Mouse (Mus musculus) forebrain, embryonic 11.5 days (tissue): ENCODE measurements around the gene Wdr48. TPM values are rescaled to one million over a fixed set of nuclear protein-coding genes. Genes with fewer than 3 reads are reported as not detected.

Experiments used
- ATAC-seq: fragments of 200-750 bp; cut with Nextera tagmentation; replicated peaks from 2 replicates; pipeline ENCODE4 v1.8.0; 2017; ENCODE audit warnings: moderate TSS enrichment; ENCODE audit not compliant: low FRiP score
- DNase-seq: peaks from one replicate; pipeline ENCODE4 v3.0.0-alpha.2; 2017; ENCODE audit warnings: low spot score
- H3K27ac ChIP-seq: fragments of 300-500 bp; sonication (generic); 2 replicates; pipeline ENCODE4 v1.5.1; 2014; ENCODE audit warnings: low read depth, low read length
- H3K27me3 ChIP-seq: fragments of 300-500 bp; sonication (generic); 2 replicates; pipeline ENCODE4 v1.6.1; 2014; ENCODE audit warnings: mild to moderate bottlenecking, low read length, mixed read lengths; ENCODE audit not compliant: control insufficient read depth, insufficient read depth
- H3K36me3 ChIP-seq: fragments of 300-500 bp; sonication (generic); 2 replicates; pipeline ENCODE4 v1.6.1; 2014; ENCODE audit warnings: mild to moderate bottlenecking, low read length, moderate library complexity, mixed read lengths; ENCODE audit not compliant: control insufficient read depth, insufficient read depth
- H3K4me1 ChIP-seq: fragments of 300-500 bp; sonication (generic); replicated peaks from 2 replicates; pipeline ENCODE4 v1.6.1; 2014; ENCODE audit warnings: low read length, mixed read lengths; ENCODE audit not compliant: control insufficient read depth, insufficient read depth
- H3K4me2 ChIP-seq: fragments of 300-500 bp; sonication (generic); 2 replicates; pipeline ENCODE4 v1.6.1; 2014; ENCODE audit warnings: low read depth, mild to moderate bottlenecking, low read length, moderate library complexity, mixed read lengths; ENCODE audit not compliant: severe bottlenecking
- H3K4me3 ChIP-seq: fragments of 300-500 bp; sonication (generic); 2 replicates; pipeline ENCODE4 v1.5.1; 2014; ENCODE audit warnings: low read depth, low read length
- H3K9ac ChIP-seq: fragments of 300-500 bp; sonication (generic); 2 replicates; pipeline ENCODE4 v1.6.1; 2014; ENCODE audit warnings: low read length
- H3K9me3 ChIP-seq: fragments of 300-500 bp; sonication (generic); 2 replicates; pipeline ENCODE4 v1.6.1; 2016; ENCODE audit warnings: low read length, mixed read lengths; ENCODE audit not compliant: control insufficient read depth
- WGBS: fragments of 180-500 bp; shearing (Covaris S2); extraction: QIAGEN DNeasy Blood & Tissue Kit; methylation state at CpG from one replicate; pipeline ENCODE4 v1.1.7; 2014; 5-methylcytosine and 5-hydroxymethylcytosine counted together
- polyA plus RNA-seq: library from polyadenylated mRNA; unstranded; fragments of >200 nt; fragmentation: Nextera tagmentation; extraction: Ambion mirVana; gene quantifications from 2 replicates; pipeline ENCODE4 v1.2.1, GENCODE M21; 2014

Gene Wdr48
- polyA plus RNA-seq: 60.7 and 67.0 TPM in 2 replicates

GRCm38 (mm10) chr9:119894339-119895009 is at the start of gene Wdr48:
Gene Wdr48, plus strand, starts transcription at chr9:119894878.
- no peaks in the 10 kb centered on the region for H3K9me3 ChIP-seq
- peak within 1 kb of the TSS; percentile 95 for H3K4me3 ChIP-seq
- no peaks in the 10 kb centered on the region for H3K36me3 ChIP-seq
- DNase-seq (peak; percentile 98), ATAC-seq (peak; percentile 98)
- peak within 1 kb of the TSS; percentile 82 for H3K9ac ChIP-seq
- H3K4me2 ChIP-seq: peak within 1 kb of the TSS; percentile 82
- no peaks in the 10 kb centered on the region for H3K27me3 ChIP-seq
- H3K4me1 ChIP-seq: peaks cover 11% of the 10 kb centered on the region
- WGBS: 3% methylated on average over 34 of the region's 34 CpGs
- H3K27ac ChIP-seq: peak within 1 kb of the TSS; percentile 75

DNA sequence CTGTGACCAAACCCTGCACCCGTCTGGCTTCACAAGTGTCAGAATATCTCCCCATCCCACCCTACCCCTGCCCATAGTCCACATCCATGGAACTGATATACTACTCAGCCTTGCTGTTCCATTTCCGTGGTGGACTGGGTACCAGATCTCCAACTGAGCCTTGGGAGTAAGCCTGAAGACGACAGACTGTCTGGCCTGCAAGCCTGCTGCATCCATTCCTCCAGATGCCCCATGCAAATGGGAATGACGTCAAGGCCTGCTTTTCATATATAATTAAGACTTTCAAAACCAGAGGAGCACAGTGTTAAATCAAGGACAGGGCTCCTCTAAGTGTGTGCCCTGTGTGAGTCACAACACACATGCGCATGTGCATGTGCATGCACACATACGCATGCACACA is 47.5 kb upstream of the Wdr48 start:
- Histone ChIP-seq H3K9ac (no peak overlapping the region), H3K4me3 (no peak overlapping the region), H3K27ac (no peak overlapping the region), H3K36me3 (no peaks in the 10 kb centered on the region), H3K9me3 (no peaks in the 10 kb centered on the region), H3K27me3 (no peaks in the 10 kb centered on the region; the same call in 1 of the 2 replicates), H3K4me1 (peaks cover 16% of the 10 kb centered on the region; the same call in 1 of the 2 replicates), H3K4me2 (no peak overlapping the region)
- ATAC-seq (no peak), DNase-seq (no peak)
- 75% methylated on average over 6 of the region's 6 CpGs for WGBS

DNA sequence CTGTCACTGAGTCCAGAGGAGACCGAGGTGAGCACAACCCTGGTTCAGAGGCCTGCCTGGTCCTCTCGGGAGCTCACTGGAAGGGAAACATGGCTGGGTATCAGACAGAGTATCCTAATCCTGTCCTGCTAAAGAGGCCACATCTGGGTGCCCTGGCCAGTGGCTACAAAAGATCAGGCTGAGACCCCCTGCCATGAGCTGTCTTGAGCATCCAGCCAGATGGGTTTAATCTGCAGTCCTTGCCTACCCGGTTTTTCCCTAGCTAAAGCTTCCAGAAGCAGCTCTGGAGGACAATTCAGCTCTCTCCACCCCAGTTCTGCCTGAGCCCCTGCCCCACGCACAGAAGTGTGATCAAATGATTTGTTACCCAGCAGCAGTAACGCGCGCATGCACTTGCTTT is 46.0 kb upstream of the Wdr48 start:
- H3K27ac ChIP-seq: no peak overlapping the region
- no peak overlapping the region for H3K4me2 ChIP-seq
- H3K27me3 ChIP-seq: no peaks in the 10 kb centered on the region; the same call in 1 of the 2 replicates
- no peak overlapping the region for H3K4me3 ChIP-seq
- DNase-seq (no peak), ATAC-seq (no peak)
- no peaks in the 10 kb centered on the region for H3K9me3 ChIP-seq
- WGBS: 30% methylated on average over 7 of the region's 7 CpGs
- H3K36me3 ChIP-seq: no peaks in the 10 kb centered on the region
- peaks cover 14% of the 10 kb centered on the region; the same call in 1 of the 2 replicates for H3K4me1 ChIP-seq
- H3K9ac ChIP-seq: no peak overlapping the region

DNA sequence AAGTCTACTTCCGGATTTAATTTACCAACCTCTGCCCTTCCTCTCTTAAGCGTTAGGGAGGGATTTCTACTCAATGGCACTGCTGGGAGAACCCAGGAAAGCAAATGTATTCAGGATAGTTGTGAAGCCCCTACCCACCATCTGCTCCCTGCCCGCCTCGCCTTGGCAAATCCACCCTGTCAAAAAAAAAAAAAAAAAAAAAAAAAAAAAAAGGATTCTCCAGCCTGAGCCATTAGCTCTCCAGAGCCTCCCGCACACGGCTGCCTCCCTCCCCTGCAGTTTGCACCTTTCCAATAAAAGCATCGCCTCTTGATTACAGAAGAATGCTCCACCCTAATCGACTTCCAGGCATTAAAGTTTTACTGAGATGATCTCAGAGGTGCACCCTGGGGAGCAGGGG is 45.5 kb upstream of the Wdr48 start:
- no peak overlapping the region for H3K4me2 ChIP-seq
- H3K27ac ChIP-seq: no peak overlapping the region
- no peaks in the 10 kb centered on the region for H3K9me3 ChIP-seq
- no peak for ATAC-seq
- no peaks in the 10 kb centered on the region; the same call in 1 of the 2 replicates for H3K27me3 ChIP-seq
- H3K4me1 ChIP-seq: peaks cover 14% of the 10 kb centered on the region; the same call in 1 of the 2 replicates
- WGBS: 21% methylated on average over 8 of the region's 8 CpGs
- no peak overlapping the region for H3K9ac ChIP-seq
- no peaks in the 10 kb centered on the region for H3K36me3 ChIP-seq
- no peak for DNase-seq
- no peak overlapping the region for H3K4me3 ChIP-seq

DNA sequence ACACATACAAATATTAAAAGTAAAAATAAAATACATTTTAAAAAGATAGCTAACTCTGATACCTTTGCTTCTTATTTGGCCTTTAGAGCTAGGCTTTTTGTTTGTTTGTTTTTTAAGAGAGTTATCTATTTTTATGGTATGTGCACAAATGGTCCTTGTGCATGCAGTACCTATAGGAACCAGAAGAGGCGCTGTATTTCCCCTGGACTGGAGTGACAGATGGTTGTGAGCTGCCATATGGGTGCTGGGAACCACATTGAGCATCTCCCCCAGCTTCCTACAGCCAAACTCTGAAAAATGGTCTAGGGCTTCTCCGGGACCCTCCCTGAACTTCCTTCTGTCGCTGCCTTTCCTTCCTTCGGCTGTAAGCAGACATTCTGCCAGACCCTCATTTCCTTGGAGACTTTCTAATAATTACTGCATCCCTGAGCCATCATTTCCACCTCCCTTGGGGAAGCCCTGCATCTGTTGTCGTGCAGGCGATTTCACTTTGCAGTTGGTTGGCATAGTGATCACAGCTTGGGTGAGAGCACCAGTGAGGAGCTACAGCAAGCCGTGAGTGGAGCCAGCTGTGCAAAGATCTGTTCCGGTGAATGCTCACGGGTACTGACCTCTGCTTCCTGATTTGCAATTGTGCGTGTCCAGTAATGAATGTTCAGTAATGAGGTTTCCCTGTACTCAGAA is 42.2 kb upstream of the Wdr48 start:
- no peaks in the 10 kb centered on the region; the same call in 1 of the 2 replicates for H3K27me3 ChIP-seq
- no peak overlapping the region for H3K4me2 ChIP-seq
- ATAC-seq (no peak), DNase-seq (peak; percentile 44)
- H3K36me3 ChIP-seq: no peaks in the 10 kb centered on the region
- no peak overlapping the region for H3K9ac ChIP-seq
- peaks cover 3% of the 10 kb centered on the region; the same call in 1 of the 2 replicates for H3K9me3 ChIP-seq
- H3K4me3 ChIP-seq: no peak overlapping the region
- peaks cover 9% of the 10 kb centered on the region; the same call in 1 of the 2 replicates for H3K4me1 ChIP-seq
- no peak overlapping the region for H3K27ac ChIP-seq
- WGBS: 81% methylated on average over 10 of the region's 10 CpGs

- no peak overlapping the region for H3K4me3 ChIP-seq
- H3K27ac ChIP-seq: no peak overlapping the region
- H3K4me2 ChIP-seq: no peak overlapping the region
- peaks cover 9% of the 10 kb centered on the region; the same call in 1 of the 2 replicates for H3K4me1 ChIP-seq
- peak; percentile 38 for DNase-seq
- no peak overlapping the region for H3K9ac ChIP-seq
- H3K9me3 ChIP-seq: peaks cover 3% of the 10 kb centered on the region; the same call in 1 of the 2 replicates
- no peaks in the 10 kb centered on the region for H3K36me3 ChIP-seq
- H3K27me3 ChIP-seq: no peaks in the 10 kb centered on the region; the same call in 1 of the 2 replicates
- ATAC-seq: no peak
- WGBS: 85% methylated on average over 2 of the region's 2 CpGs
These were observed 41.4 kb upstream of the Wdr48 start for GRCm38 (mm10) chr9:119853071-119853846.

- Histone ChIP-seq H3K4me3 (no peak overlapping the region), H3K9ac (no peak overlapping the region), H3K36me3 (no peaks in the 10 kb centered on the region), H3K4me2 (no peak overlapping the region), H3K4me1 (peaks cover 4% of the 10 kb centered on the region; the same call in 1 of the 2 replicates), H3K27ac (no peak overlapping the region), H3K27me3 (no peaks in the 10 kb centered on the region), H3K9me3 (peaks cover 3% of the 10 kb centered on the region; the same call in 1 of the 2 replicates)
- DNase-seq: no peak
- ATAC-seq: no peak
- 68% methylated on average over 8 of the region's 8 CpGs for WGBS
These were observed 40.5 kb upstream of the Wdr48 start for GRCm38 (mm10) chr9:119854170-119854569.

GRCm38 (mm10) chr9:119887144-119887901 is 7.4 kb upstream of the Wdr48 start:
- Histone ChIP-seq H3K4me1 (peaks cover 15% of the 10 kb centered on the region), H3K9me3 (no peaks in the 10 kb centered on the region), H3K36me3 (no peaks in the 10 kb centered on the region), H3K27me3 (no peaks in the 10 kb centered on the region), H3K4me3 (no peak overlapping the region), H3K9ac (no peak overlapping the region), H3K4me2 (no peak overlapping the region), H3K27ac (no peak overlapping the region)
- DNase-seq (peak; percentile 25), ATAC-seq (no peak)
- 85% methylated on average over 4 of the region's 4 CpGs for WGBS
